Mouse (Mus musculus): Measurements from ENCODE around the gene Ppp1r1b.

Gene Ppp1r1b

DNA sequence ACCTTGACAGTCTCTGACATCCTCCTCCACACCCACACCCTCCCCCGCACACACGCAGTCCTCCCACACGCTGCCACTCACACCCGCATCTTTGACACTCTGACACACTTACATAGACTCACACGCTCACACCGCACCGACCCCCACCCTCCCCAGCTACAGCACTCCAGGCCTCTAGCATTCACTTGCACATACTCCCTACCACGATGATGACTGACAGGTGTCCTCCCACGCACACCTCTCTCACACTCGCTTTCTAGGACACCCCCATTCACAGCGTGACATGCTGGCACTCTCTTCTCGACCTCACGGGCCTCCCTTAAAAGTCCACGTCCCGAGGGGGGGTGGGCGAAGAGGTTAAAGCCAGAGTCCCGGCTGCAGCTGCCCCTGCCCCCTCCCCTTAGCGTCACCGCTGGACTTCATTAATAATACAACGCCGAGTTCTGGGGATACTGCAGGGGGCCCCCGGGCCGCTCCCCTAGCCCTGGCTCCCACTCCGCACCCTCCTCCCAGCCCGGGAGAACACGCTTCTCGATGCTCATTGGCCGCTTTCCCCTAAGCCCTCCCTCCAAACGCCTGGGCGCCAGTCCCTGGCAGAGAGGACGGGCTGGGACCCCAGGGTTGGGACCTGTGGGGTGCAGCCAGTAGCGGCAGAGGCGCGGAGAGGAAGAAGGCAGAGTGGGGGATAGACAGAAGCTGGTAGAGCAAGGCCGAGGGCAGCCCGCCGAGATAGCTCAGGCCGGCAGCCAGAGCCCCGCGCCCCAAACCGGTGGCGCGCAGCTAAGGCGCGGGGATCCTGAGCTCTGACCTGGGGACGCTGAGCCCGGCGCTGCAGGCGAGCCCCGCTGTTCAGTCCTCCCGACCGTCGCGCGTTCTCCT, at the start of gene Ppp1r1b:
TSS of gene Ppp1r1b (plus strand) at position 322 of the 879 bp plus-strand sequence.
- DNase-seq, result peak; percentile 67 to 73

DNA sequence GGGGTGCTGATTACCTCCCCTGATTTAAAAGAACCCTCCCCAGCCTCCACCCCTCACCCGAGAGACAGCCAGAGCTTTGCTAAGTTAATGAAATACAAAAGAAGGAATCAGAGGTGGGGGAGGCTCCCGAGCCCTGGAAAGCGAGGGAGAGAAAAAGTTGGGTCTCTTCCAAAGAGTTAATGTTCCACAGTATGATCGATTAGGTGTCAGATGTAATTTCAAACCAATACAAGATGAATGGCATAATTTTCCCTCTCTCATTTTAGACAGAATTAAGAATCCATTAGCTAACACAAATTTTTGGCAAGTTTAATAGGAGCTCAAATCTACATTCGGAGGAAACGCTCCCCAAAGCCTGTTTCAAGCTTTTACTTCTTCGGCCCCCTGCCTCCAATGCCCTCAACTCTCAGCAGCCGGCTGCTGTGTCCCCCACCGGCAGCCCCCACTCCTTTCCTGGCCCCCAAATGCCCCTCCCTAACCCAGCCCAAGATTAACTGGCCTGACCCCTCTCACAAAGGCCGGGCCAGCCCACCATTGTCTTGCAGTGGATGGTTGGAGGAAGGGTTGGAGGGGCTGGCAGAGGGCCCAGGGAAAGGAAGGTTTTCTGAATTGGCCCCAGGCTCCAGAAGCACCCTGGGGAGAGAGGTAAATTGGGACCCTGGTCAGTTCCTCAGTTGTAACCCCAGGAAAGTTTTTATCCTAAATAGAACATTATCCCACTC, 49.6 kb upstream of the Ppp1r1b start:
- peak; percentile 46 to 58 for DNase-seq

DNA sequence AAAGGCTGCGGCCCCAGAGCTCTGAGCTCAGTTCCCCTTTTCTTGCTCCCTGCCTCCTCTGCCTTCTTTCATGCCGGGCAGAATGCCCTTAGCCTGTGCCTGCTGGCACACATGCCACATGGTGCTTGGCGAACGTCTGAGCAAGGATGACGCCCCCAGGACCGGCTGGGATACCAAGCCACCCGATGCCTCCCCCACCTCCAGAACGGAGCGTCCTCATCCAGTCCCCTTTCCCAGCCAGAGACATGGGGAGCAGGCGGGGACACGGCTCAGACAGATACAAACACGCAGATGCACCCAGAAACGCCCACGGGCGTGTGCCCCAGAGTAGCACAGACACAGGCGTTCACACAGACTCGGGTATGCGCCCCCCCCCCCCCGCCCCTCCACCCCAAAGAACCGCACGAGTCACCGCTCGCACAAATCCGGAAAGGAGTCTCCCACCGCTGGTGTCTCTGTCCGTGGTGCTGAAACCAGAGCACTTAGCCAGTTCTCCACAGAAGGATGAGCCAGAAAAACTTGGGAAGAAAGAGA, 34.3 kb upstream of the Ppp1r1b start:
- DNase-seq, result peak; percentile 90

DNA sequence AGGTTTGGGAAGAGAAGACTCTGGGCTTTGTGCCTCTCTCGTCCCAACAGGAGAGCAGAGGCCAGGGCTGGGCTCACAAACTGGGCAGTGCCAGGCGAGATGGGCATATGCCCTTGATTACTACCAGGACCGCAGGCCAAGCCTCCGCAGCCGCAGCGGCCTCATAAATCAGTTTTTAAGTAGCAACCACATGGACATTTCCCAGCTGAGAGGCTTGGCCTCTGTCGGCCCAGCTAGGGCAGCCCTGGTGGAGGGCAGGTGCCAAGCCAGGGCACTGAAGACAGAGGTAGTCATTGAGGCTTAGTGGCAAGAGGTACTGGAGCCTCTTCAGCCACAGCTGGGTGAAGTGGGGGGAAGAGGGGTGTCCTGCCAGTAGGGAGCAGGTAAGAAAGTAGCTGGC, 30.7 kb upstream of the Ppp1r1b start:
- no peak for DNase-seq

DNA sequence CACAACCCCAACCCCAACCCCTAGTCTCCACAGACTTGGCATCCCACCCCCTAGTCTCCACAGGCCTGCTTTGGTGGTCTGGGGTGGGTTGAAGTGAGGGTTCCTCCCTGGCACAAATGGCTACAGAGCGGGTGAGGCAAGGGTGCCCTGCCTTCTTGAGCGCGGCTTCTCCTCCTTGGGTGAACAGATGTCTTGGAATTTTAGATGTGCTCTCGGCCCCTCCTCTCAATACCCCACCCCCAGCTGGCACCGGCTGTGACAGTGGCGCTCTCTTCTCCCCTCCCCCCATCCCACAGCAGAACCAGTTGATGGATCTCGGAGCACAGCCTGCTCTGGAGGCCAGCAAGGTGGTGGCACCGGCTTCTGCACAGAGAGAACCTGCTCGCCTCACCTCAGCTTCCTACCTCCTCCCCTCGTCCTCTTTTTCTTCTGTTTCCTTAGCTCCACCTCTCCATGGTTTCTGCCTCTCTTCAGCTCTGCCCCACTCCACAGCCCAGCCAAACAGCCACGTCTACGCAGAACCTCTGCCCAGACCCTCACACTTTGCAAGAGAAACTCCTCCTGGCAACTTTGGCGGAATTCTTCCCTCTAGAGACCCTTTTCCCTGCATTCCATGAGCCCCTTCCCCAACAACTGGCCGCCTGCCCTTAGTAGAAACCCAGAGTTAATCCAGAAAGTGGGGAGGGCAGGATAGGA, 29.6 kb upstream of the Ppp1r1b start:
- no peak for DNase-seq

DNA sequence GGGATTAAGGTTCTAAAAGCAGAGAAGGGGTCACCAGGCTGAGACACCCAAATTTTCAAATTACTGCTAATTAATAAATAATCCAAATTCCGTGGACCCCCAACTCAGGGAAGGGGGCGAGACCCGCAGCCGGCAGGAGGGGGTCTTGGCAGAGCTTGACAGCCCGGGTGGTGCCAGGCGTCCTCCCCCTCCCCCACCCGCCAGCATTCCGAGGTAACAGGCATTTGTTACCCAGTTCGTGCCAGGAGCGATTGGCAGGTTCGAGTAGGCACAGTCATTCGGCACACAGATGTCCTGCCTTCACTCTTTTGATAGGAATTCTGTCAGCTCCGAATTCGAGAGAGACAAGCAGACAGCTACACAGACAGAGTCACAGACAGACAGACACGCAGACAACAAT, 29.1 kb upstream of the Ppp1r1b start:
- DNase-seq, result no peak

DNA sequence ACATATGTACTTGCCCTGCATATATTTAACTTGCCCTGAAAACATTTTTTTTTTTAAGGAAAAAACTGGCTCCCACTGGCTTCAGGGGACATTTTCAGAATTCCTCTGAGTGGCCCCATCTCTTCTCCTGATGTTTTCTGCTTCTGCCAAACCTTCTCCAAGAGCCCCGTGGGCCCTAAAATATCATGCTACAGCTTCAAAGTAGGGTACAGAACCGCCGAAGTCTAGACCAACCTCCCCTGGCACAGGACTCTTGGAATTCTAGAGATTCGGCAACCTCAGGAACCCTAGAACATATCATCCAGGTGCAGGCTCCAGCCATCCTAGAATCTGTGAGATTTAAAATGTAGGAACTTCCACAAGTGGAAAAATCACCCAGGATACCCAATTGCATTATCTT, 28.7 kb upstream of the Ppp1r1b start:
- no peak for DNase-seq

DNA sequence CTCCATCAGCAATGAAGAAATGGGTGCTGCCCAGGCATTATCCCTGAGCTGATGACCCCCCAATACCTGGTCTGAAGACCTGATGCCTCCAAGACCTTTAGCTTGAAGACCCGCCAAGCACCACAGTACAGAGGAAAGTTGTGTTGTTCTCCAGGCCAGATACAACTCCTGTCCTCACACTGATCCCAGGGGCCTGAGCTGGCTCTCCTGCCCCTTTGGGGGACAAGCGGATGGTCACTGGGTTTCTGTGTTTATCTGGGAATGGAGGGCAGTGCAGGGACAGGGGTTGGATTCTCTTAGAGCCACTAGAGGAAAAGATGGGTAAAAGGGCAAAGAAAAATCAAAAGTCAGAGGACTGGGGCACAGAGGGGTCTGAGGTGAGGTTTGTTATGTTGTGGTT, 28.3 kb upstream of the Ppp1r1b start:
- DNase-seq, result no peak

DNA sequence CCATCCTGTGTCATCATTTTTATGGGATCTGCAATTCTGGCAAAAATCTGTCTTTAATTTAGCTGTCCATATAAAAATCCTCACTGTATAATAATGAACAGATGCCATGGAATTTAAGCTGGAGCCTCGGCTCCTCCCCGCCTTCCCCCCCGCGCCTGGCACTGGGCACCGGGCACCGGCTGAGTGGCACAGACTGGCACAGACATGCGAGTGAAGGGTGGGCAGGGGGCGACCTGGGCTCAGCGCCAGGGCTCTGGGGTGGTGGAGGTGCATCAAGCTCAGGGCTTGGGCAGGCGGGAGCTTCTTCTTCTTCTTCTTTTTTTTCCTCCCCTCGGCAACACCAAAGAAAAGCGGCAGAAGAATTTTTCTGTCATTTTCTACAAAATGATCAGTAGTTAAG, 27.8 kb upstream of the Ppp1r1b start:
- DNase-seq, result no peak

DNA sequence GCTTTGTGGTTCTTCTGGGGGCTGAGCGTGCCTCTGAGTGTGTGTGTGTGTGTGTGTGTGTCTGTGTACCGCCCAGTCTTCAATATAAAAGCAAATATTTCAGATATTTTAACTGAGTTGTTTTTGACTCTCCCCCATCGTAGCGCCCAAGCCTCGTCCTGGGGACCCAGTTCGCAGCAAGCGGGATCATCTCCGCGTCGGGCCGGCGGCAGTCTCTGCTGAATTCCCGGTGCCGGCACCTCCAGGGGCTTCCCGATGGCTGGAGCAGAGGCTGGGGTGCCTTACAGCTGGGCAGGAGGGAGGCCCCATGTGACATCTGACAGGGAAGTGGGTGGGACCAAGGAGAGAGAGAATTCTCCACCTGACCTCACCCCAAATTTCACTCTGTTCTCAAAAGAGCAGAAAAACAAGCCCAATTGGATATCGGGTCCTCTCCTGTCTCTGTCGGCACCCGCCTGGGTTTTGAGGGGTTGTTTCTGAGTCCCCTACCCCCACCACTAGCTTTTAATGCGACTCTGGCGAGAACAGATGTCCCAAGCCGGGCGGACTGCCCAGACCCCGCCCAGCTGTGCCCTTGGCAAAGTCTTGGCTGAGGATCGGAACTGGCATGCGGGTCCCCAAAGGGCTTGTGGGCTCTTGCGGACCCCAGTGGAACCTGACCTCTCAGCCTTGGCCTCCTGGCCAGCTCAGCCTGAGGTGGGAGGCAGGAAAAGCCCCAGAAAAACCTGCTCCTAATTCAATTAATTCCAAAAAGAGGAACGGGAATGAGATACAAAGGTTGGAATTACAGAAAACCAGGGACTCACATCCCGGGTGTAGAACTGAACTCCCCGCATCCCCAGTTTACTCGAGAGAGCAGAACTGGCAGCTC, 27.2 kb upstream of the Ppp1r1b start:
- DNase-seq, result no peak

DNA sequence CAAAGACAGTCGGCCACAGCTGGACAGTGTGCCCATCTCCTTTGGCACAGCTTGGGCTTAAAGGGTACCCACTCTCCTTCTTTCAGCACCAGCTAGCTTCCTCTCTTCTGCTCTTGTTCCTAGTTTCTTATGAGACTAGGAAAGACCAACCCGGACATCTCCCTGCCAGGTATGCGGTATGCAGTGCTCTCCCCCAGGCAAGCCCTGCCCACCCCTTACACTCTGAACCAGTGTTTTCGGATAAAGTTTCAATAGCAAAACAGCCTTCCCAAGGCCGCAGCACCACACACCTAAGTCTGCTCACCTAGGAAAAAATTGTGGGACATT, 26.6 kb upstream of the Ppp1r1b start:
- DNase-seq, result no peak

DNA sequence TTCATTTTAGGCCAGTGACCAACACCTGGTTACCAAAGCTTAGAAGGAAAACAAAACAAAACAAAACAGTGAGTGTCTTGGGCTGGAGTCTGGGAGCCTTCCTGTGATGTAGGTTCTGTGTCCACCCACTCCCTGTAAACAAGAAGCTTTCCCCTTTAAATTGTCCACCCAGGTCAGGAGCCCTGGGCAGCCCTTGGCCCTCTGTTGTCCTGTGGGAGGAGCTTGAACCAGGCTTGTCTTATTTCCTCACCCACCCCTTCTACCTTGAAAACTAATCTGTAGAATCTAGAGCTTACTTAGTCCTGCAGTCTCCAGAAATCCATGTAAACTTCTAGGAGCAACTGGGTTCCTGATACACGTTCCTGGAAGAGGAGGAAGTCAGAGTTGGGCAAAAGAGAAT, 26.0 kb upstream of the Ppp1r1b start:
- DNase-seq, result no peak

DNA sequence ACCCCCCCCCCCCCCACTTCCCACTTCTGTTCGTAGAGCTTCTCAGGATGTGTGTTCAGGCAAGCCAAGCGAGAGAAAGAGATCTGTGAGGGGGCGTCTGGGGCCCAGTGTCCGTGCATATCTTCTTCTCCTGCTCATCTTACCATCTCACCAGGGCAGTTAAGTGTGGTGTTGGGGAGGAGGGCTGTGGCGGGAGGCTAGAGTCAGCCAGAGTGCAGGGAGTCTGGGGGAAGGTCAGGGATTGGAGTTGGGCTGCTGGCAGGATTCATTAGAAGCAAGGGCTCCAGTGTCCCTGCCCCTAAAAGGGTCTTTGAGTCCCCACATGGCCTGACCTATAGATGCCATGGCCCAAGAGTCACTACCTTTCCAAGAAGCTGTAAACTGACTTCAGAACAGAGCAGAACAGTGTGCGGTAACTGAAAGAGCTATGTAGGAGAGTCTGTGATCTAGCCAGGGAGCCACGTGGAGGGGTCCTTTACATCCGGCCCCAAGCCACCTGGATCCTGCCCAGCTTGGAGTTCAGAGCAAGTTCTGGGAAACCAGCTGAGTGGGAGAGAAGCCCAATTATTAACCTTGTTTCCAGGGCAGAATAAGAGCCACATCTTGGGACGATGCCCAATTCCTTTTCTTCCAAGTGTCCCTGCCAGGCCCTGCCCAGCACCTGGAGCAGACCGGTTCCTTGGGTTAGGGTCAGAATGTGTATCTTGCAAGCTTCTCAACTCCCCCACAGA, 24.9 kb upstream of the Ppp1r1b start:
- no peak for DNase-seq

DNA sequence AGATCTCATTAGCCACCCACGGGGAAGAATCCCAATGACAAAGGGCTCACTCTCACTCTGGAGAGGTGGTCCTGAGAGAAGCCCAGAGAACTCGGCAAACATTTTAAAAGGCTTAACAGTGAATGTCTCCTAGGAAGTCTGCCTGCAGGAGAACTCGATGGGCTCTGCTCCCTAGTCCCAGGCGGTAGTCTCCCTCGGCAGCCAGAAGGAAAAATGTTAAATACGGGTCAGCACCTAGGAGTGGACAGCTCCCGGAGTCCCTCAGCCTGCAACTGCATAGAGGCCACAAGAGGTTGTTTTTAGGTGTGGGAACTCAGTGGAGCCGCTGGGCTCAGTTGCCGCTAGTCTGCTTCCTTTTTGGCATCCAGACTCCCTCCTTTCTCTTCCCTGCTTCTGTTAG, 24.3 kb upstream of the Ppp1r1b start:
- peak; percentile 76 to 77 for DNase-seq

DNA sequence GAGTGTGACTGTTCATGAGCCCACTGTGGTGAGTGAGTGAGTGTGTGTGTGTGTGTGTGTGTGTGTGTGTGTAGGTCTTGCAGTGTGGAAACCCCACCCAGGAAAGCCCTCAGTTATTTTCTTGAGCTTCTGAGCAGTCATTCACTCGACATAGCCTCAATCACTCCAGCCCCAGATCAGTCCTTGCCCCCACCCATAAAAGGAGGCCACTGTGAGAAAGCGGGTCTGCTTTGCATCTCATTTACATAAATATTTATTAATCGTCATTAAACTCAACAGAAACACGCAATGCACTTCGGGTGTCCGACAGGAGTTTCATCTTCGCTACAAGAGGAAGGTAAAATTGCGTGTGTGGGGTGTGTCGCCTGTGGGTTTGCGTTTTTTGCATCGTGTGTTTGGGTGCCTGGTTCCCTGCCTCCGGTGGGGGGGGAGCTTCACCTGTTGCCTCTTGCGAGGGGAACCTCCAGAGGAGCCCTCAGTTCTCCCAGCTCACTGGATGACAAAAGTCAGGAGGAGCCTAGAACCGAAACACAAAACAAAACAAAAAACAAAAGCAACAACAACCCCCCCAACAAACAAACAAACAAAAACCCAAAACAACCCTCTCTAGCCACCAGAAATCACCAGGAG, 22.9 kb upstream of the Ppp1r1b start:
- DNase-seq, result no peak

DNA sequence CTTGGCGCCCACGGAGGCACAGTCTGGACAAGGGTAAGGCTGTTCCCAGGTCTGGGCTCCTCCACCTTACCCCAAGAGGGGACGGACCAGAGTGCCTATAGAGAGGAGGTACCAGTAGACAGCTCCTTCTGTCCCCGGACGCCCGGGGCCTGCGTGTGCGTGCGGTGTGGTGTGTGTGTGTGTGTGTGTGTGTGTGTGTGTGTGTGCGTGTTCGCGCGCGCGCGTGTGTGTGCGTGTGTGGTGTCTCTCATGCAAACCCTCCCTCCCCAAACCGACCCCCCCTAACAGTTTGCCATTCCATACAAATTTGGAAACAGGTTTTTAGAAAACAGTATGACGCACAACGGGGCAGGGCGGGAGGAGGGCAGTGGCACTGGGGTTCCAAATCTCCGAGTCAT, 22.4 kb upstream of the Ppp1r1b start:
- no peak for DNase-seq

DNA sequence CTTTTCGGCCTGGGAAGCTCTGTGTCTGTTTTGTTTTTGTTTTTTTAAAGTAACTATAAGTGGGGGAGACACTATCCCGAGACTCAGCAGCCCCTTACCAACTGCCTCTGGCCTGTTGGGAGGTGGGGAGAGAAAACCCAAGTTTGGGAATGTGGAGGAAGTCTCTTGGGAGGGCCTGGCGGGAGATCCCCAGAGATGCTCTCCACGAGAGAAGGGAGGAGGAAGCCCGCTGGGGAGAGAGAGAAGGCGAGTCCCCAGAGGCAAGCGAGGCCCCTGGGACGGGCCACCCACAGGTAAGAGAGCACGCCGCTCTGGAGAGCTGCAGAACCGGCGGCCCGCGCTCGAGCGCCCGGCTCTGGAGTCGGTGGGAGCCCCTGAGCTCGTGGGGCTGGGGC, 21.5 kb upstream of the Ppp1r1b start:
- DNase-seq, result no peak

DNA sequence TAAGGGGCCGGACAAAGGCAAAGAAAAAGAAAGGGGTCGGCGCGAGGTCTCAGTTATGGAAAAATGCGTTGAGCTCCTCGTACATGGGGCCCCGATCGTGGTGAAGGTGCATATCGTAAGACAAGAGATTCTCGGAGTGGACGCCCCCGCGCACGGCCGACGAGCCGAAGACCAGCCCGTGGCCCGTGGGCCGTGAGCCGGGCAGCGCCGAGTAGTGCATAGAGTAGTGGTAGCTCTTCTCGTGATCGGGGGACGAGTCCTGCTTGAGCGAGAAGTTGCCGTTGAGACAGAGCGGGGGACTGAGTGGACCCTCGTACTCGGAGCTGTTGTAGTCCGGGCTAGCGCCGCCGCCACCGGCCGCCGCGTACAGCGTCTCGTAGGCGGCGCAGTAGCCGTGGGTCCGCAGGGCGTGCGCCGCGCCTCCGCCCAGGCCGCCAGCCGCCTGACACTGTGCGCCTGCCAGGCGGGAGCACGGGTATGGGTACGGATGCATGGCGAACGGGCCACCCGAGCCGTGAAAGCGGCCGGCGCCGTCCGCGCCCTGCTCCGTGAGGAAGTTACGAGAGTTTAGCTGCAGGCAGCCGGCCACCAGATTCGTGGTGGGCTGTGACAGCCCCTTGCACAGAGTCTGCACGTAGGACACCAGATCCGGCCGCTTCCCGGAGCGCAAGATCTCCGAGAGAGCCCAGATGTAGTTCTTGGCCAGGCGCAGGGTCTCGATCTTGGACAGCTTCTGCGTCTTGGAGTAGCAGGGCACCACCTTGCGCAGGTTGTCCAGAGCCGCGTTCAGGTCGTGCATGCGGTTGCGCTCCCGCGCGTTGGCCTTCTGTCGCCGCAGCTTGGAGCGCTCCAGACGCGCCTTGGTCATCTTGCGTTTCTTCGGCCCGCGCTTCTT, 20.8 kb upstream of the Ppp1r1b start:
- DNase-seq, result peak in 1 of 2 experiments; percentile 35

DNA sequence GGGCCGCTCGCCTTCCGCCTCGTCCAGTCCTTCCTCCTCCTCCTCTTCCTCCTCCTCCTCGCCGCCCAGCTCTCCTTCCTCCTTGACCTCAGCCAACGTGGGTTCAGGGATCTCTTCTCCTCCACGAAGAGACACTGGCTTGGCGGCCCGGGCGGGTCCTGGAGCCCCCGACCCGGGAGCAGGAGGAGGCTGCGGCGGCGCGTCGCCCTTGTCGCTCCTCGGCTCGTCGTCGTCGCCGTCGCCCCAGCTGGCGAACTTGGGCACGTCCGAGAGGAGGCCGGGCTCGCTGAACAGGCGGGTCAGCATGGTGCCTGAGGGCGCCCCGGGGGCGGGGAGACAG, 20.2 kb upstream of the Ppp1r1b start:
- peak in 1 of 2 experiments; percentile 39 for DNase-seq

DNA sequence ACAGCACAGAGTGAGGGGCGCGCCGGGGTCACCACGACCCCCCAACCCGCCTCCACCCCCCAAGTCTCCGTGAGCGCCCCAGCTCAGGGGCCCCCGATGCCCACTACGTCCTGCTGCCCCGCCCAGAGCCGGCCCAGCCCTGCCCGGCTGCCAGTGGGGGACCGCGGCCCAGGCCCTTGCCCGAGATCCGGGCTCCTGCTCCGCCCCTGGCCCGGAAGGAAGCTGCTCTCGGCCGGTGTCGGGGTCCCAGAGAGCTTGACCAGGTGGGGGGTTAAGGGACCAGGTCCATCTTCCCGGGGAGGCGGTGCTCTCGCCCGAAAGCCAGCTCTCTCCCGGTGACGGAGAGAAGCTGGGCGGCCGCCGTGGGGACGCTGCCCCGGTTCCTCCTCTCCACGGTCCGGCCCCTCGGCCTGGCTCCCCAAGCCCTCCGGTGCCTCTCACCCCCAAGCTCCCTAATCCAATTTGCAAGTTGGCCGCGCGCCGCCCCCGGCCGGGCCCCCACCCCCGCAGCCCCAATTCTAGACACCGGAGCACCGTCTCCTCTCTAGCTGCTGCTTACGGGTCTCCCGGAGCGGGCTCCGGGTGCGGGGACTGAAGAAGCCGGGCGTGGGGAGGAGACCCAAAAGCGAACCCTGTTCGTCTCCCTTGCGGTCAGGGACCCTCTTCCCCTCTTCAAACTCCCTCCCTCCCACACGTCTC, 19.7 kb upstream of the Ppp1r1b start:
- peak in 1 of 2 experiments; percentile 32 for DNase-seq
